Mouse (Mus musculus) cerebellum, adult 8-10 months (tissue): ENCODE results near the gene Rad21l.
"Not testable (repeated sequence)": the region's sequence is repeated elsewhere in the genome, so short reads cannot be mapped to it uniquely, and the experiment has no call there.

ENCODE experiments used
- DNase-seq: peaks from one replicate; pipeline ENCODE4 v3.0.0; 2022

Gene Rad21l

DNA sequence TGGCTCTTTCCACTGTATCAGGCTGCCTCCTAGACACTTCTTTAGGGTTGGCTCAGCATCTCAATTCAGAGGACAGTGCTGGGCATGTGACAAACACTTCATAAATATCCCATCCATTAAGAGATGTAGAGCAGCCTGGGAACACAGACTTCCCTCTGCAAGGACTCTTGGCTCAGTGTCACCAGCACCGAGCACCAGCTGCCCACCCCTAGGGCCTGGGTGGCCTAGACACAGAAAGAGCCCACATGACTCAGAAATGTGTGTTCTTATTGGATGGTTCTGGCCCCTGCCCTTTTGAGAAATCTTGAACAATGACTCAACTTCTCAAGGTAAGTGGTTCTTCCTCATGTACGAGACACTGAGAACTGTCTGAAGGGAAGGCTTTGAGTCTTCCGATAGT is 40.3 kb downstream of the Rad21l start:
- no peak for DNase-seq

DNA sequence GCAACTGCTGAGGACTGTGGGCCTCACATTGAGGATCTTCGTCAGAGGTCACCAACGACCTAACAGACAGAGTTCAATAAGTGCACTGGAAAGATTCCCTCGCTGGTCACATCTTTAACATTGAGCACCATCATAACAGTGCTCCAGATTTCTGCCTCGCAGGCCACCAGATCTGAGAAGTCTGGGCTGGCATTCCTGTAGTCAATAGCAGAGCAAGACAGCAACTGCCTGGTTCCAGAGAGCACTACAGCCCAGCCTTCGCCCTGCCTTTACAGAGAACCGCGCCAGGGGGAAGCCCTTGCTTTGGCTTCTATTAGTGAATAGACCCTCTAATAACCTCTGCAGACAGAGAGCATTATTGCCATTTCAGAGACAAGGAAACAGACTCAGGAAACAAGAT is 42.0 kb downstream of the Rad21l start:
- no peak for DNase-seq

DNA sequence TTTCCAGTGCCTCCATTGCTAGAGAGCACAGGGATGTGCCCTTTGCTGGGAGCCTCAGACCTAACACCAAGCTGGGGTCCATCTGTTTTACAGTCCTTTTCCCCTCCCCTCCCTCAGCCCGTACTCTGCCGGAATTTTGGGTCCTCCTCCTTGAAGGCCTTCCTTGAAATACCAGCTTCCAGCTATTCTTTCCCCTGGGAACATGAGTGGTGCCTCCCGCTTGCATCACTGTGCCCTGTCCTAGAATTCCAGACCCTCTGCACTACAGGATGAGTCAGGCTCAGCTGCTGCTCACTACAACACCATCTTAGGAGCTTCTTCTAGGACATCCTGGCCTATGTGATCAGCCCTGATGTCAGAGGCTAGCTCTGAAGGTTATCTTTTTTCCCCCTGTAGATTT is 44.6 kb downstream of the Rad21l start:
- DNase-seq: no peak

DNA sequence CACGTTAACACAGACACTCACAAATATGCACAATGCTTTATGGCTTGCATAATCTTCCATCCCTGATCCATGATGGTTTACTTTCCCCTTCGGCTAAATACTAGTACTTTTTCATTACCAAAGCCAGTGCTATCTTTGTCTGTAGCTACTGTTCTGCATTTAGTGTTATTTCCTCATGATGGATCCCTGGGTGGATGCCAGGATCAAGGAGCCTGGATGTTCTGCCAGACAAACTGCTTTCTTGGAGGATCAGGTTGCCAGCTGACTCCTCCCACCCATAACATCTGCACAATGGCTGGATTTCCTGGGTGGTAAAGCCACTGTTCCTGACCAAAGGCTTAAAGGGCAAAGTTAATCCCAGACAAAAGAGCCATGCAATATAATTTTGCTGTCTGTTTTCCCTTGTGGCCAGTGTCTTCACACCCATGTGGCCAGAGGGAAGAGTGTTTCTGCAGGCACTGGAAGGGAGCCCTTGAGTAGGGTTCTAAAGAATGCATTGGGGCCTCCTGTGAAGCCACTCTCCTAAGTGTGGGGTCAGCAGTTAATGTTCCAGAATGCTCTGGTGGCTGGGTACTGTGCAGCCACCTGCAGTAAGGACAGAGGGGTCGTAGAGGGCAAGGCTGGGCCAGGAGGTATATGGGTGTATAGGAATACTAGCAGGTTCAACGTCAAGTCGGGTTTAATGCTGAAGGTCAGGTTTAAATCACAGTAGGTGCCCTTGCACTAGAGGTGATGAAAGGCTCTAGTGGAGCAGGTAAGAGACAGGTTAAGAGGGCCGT is 51.6 kb downstream of the Rad21l start:
- DNase-seq: no peak

DNA sequence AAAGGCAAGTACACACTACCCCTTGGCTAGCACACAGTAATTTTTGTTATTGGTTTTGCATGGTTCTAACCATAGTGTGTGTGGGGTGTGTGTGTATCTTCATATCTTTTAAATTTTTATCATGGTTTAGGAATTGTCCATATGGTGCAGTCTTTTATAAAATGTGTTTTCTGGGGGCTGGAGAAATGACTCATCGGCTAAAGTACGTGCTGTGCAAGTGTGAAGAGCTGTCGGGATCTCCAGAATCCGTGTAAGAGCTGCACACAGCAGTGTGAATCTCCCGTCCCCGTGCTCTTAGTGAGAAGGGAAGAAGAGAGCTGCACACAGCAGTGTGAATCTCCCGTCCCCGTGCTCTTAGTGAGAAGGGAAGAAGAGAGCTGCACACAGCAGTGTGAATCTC is 52.6 kb downstream of the Rad21l start:
- DNase-seq: not testable (repeated sequence)

DNA sequence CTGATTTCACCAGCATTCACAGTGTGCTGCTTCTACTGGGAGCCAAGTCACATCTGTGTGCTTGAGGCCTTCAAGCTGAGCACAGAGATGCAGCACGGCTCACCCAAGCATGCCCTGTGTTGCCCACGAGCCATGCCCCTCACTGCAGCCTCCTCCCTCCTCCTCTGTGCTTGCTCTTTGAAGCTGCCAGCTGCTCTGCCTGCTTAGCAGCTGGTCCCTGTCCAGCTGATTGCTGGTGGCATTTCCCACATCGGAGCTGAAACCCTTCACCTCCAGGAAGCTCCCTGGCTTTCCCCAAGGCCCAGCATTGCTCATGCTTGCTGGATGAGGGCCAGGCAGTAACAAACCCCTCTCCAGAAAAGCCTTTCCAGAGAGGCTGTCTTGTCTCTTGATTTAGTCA is 58.4 kb downstream of the Rad21l start:
- DNase-seq: no peak

DNA sequence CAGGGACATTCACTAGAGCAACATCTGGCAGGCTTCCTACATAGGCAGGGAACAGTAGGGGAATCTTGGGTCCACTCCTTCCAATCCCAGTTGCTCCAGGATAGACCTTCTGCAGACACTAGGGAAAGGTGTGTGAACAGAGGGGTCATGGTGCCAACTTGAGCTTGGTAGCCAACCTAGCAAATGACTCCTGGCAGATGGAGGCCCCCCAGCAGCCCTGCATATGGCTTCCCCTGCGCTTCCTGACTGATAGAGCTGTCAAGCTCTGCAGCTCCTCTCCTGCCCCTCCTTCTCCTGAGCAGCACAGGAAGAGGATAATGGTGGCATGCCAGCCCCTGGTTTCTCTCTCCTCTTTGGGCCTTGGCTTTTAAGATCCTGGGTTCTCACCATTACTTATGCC is 59.9 kb downstream of the Rad21l start:
- DNase-seq: peak; percentile 70

DNA sequence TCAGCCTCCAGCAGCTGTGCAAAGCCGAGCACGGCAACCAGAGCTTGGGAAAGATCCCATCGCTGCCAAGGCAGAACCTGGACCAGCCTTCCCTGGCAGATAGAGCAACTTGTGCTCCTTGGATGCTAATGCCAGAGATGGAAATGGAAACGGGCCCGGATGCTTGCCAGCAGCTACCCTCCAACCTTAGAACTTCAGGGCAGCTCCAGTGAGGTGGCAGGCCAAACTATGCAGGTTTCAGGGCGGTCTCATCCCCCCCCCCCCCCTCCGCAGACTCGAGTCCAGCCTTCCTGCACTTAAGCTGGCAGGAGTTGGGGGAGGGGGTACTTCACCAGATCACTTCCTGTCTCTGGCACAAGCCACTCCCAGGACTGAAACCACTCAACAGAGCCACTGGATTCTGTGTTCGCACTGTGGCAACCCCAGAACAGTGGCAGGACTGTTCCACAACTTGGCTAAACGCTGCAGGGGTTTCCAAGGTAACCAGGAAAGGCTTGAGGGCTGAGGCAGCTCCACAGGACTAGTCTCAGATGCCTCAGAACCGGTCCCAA is 62.8 kb downstream of the Rad21l start:
- peak; percentile 46 for DNase-seq

DNA sequence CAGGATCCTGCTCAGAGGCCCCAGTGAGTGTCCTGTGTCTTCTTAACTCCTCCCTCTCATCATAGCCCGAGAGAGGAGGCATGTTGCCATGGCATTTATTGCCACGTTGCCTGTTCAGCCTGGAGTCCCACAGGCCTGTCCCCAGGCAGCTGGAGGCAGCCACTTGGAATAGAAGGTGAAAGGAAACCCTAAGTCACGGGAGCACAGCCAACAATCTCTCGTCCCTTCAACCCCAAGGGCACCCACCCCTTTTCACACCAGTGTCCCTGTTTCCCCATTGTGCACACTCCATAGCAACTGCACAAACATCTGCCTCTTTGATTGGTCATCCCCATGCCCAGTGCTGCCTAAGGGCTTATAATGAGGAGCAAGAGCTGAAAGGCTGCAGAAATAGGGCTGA is 64.7 kb downstream of the Rad21l start:
- no peak for DNase-seq

DNA sequence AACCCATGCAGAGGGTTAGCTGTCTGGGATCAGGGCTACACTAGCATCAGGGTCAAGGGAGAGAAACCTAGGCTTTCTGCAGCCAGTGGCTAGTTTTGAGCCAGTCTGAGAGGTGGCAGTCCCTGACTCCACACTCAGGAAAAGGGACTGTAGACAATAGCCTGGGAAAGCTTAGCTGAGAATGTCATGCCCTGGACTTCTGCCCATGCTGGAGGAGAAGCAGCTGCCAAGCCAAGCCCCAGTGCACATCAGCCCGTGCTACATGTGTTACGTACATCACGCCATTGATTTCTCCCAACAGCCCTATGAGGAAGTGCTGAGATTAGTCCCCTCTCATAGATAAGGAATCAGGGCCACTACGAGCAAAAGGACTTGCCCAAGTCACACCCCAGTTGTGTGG is 66.2 kb downstream of the Rad21l start:
- DNase-seq: no peak

DNA sequence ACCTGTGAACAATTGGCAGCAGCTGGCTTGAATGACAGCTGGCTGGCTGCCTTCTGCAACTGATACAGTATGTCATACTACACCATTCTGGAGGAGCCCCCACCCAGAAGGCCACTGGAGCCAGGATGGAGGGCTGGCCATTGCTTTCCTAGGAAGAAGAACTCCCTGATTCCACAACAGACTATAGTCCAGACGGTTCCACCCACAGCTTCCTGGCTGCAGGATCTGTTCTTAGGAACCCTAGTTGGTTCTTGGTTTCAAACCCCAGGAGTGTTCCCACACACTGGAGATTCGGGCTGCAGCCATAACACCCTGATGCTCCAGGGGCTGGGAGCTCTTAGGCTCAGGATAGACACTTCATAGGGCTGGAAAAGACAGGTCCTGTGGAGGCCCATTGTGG is 70.3 kb downstream of the Rad21l start:
- no peak for DNase-seq
